Mouse (Mus musculus): ENCODE measurements around the gene Ift43.
A peak's percentile ranks its signal among the peaks of the same experiment; 100 is the strongest.

Ift43 gene

GRCm38 (mm10) chr12:86082481-86083012 lies at the start of gene Ift43:
Gene Ift43 (plus strand): TSS chr12:86082541.
- DNase-seq (ENCODE audit: low read depth in 2 of 2, low spot score in 2 of 2): no peak

GRCm38 (mm10) chr12:86035586-86035985 lies 46.8 kb upstream of the Ift43 start:
- DNase-seq (ENCODE audit: low read depth in 2 of 2, low spot score in 2 of 2): no peak

- DNase-seq (ENCODE audit: low read depth in 2 of 2, low spot score in 2 of 2): no peak
Observed at GRCm38 (mm10) chr12:86036368-86037166, 45.8 kb upstream of the Ift43 start.

GRCm38 (mm10) chr12:86037235-86037921 lies 45.0 kb upstream of the Ift43 start:
- no peak for DNase-seq (ENCODE audit: low read depth in 2 of 2, low spot score in 2 of 2)

- no peak for DNase-seq (ENCODE audit: low read depth in 2 of 2, low spot score in 2 of 2)
Observed at GRCm38 (mm10) chr12:86039078-86039477, 43.3 kb upstream of the Ift43 start.

- DNase-seq (ENCODE audit: low read depth in 2 of 2, low spot score in 2 of 2): no peak
Observed at GRCm38 (mm10) chr12:86039751-86040150, 42.6 kb upstream of the Ift43 start.

GRCm38 (mm10) chr12:86046141-86046540 lies 36.2 kb upstream of the Ift43 start:
- DNase-seq (ENCODE audit: low read depth in 2 of 2, low spot score in 2 of 2): no peak

- DNase-seq (ENCODE audit: low read depth in 2 of 2, low spot score in 2 of 2): no peak
Observed at GRCm38 (mm10) chr12:86046776-86047175, 35.6 kb upstream of the Ift43 start.

GRCm38 (mm10) chr12:86047376-86047775 lies 35.0 kb upstream of the Ift43 start:
- DNase-seq (ENCODE audit: low read depth in 2 of 2, low spot score in 2 of 2): peak in 1 of 2 experiments; percentile 2

- DNase-seq (ENCODE audit: low read depth in 2 of 2, low spot score in 2 of 2): no peak
Observed at GRCm38 (mm10) chr12:86049813-86050212, 32.5 kb upstream of the Ift43 start.

GRCm38 (mm10) chr12:86051477-86051876 lies 30.9 kb upstream of the Ift43 start:
- no peak for DNase-seq (ENCODE audit: low read depth in 2 of 2, low spot score in 2 of 2)

- no peak for DNase-seq (ENCODE audit: low read depth in 2 of 2, low spot score in 2 of 2)
Observed at GRCm38 (mm10) chr12:86055306-86055705, 27.0 kb upstream of the Ift43 start.

- DNase-seq (ENCODE audit: low read depth in 2 of 2, low spot score in 2 of 2): no peak
Observed at GRCm38 (mm10) chr12:86056976-86057375, 25.4 kb upstream of the Ift43 start.

GRCm38 (mm10) chr12:86057516-86057915 lies 24.8 kb upstream of the Ift43 start:
- no peak for DNase-seq (ENCODE audit: low read depth in 2 of 2, low spot score in 2 of 2)

- DNase-seq (ENCODE audit: low read depth in 2 of 2, low spot score in 2 of 2): no peak
Observed at GRCm38 (mm10) chr12:86059341-86059740, 23.0 kb upstream of the Ift43 start.

- no peak for DNase-seq (ENCODE audit: low read depth in 2 of 2, low spot score in 2 of 2)
Observed at GRCm38 (mm10) chr12:86064796-86065195, 17.5 kb upstream of the Ift43 start.

- DNase-seq (ENCODE audit: low read depth in 2 of 2, low spot score in 2 of 2): no peak
Observed at GRCm38 (mm10) chr12:86071432-86071831, 10.9 kb upstream of the Ift43 start.

GRCm38 (mm10) chr12:86074681-86075080 lies 7.7 kb upstream of the Ift43 start:
- DNase-seq (ENCODE audit: low read depth in 2 of 2, low spot score in 2 of 2): no peak

GRCm38 (mm10) chr12:86075358-86075757 lies 7.0 kb upstream of the Ift43 start:
- no peak for DNase-seq (ENCODE audit: low read depth in 2 of 2, low spot score in 2 of 2)

- no peak for DNase-seq (ENCODE audit: low read depth in 2 of 2, low spot score in 2 of 2)
Observed at GRCm38 (mm10) chr12:86076321-86076901, 5.9 kb upstream of the Ift43 start.

- DNase-seq (ENCODE audit: low read depth in 2 of 2, low spot score in 2 of 2): no peak
Observed at GRCm38 (mm10) chr12:86077322-86077721, 5.0 kb upstream of the Ift43 start.

GRCm38 (mm10) chr12:86077736-86078135 lies 4.6 kb upstream of the Ift43 start:
- no peak for DNase-seq (ENCODE audit: low read depth in 2 of 2, low spot score in 2 of 2)
